Mouse (Mus musculus) myocyte (in vitro differentiated cells): ENCODE results near the gene Ino80. TPM values are rescaled to one million over a fixed set of nuclear protein-coding genes. Genes with fewer than 3 reads are reported as not detected.

Experiments
- H3K27me3 ChIP-seq: one replicate; pipeline ENCODE4 v1.6.1; 2011; ENCODE audit not compliant: control insufficient read depth, insufficient read depth, insufficient read length
- H3K36me3 ChIP-seq: one replicate; pipeline ENCODE4 v1.6.1; 2011; ENCODE audit not compliant: control insufficient read depth, insufficient read depth
- H3K4me2 ChIP-seq: one replicate; pipeline ENCODE4 v1.6.1; 2011; ENCODE audit warnings: low read depth, control low read depth
- H3K4me3 ChIP-seq: one replicate; pipeline ENCODE4 v1.5.1; 2011; ENCODE audit warnings: mild to moderate bottlenecking, control low read depth, moderate library complexity
- H3K79me2 ChIP-seq: one replicate; pipeline ENCODE4 v1.6.1; 2011; ENCODE audit not compliant: control insufficient read depth, insufficient read depth
- H3ac ChIP-seq: one replicate; pipeline ENCODE4 v1.6.1; 2011; ENCODE audit not compliant: control insufficient read depth, insufficient read length
- CEBPB ChIP-seq: IDR thresholded peaks from 2 replicates; pipeline ENCODE4 v1.6.1; 2011; ENCODE audit warnings: mild to moderate bottlenecking, moderate library complexity; ENCODE audit not compliant: poor library complexity, insufficient read depth, severe bottlenecking
- E2F4 ChIP-seq: IDR thresholded peaks from one replicate; pipeline ENCODE4 v1.6.1; 2011; ENCODE audit warnings: mild to moderate bottlenecking, control low read depth, moderate library complexity; ENCODE audit not compliant: insufficient read depth
- MAX ChIP-seq: IDR thresholded peaks from one replicate; pipeline ENCODE4 v1.6.1; 2011; ENCODE audit warnings: low read depth, mild to moderate bottlenecking, control low read depth
- MYOD1 ChIP-seq, 3 experiments: IDR thresholded peaks; one replicate each; pipeline ENCODE4 v1.6.1; 2011; ENCODE audit warnings: control low read depth in 2 of 3, low read depth in 2 of 3, mild to moderate bottlenecking in 2 of 3, moderate library complexity in 1 of 3; ENCODE audit not compliant: insufficient read length in 2 of 3, control insufficient read depth in 1 of 3
- MYOG ChIP-seq, 3 experiments: IDR thresholded peaks; one replicate each; pipeline ENCODE4 v1.6.1; 2011; ENCODE audit warnings: control low read depth in 2 of 3, low read depth in 2 of 3, mild to moderate bottlenecking in 2 of 3; ENCODE audit not compliant: insufficient read length in 2 of 3, control insufficient read depth in 1 of 3, insufficient read depth in 1 of 3
- POLR2A ChIP-seq: IDR thresholded peaks from one replicate; pipeline ENCODE4 v1.6.1; 2011; ENCODE audit warnings: low read depth, mild to moderate bottlenecking, control low read depth, moderate library complexity; ENCODE audit not compliant: insufficient read length
- POLR2AphosphoS2 ChIP-seq: IDR thresholded peaks from one replicate; pipeline ENCODE4 v1.6.1; 2011; ENCODE audit warnings: low read depth, control low read depth; ENCODE audit not compliant: insufficient read length
- REST ChIP-seq: IDR thresholded peaks from one replicate; pipeline ENCODE4 v1.6.1; 2011; ENCODE audit warnings: mild to moderate bottlenecking, control low read depth, moderate library complexity; ENCODE audit not compliant: insufficient read depth, insufficient read length
- SRF ChIP-seq: IDR thresholded peaks from one replicate; pipeline ENCODE4 v1.6.1; 2011; ENCODE audit warnings: low read depth; ENCODE audit not compliant: control insufficient read depth, insufficient read length
- TCF12 ChIP-seq: IDR thresholded peaks from one replicate; pipeline ENCODE4 v1.6.1; 2011; ENCODE audit warnings: mild to moderate bottlenecking, control low read depth; ENCODE audit not compliant: poor library complexity, insufficient read depth, severe bottlenecking
- TCF3 ChIP-seq: IDR thresholded peaks from one replicate; pipeline ENCODE4 v1.6.1; 2011; ENCODE audit warnings: low read depth, control low read depth; ENCODE audit not compliant: insufficient read length
- USF1 ChIP-seq: IDR thresholded peaks from one replicate; pipeline ENCODE4 v1.6.1; 2011; ENCODE audit warnings: low read depth, mild to moderate bottlenecking, control low read depth, moderate library complexity
- polyA plus RNA-seq: library from polyadenylated mRNA; unstranded; fragments of >200 nt; fragmentation: generic; extraction: Trizol; gene quantifications from one replicate; pipeline ENCODE4 v1.2.1, GENCODE M21; 2012; ENCODE audit warnings: missing spikeins

The Ino80 gene
- polyA plus RNA-seq, 1 experiment: 7.3 TPM

- Histone ChIP-seq H3K27me3 (no peaks in the 10 kb centered on the region), H3K4me3 (no peak overlapping the region), H3K4me2 (no peak overlapping the region), H3K79me2 (no peaks in the 10 kb centered on the region), H3ac (no peak overlapping the region), H3K36me3 (peaks cover 65% of the 10 kb centered on the region)
- TF ChIP-seq USF1 (no peak), E2F4 (no peak), MYOD1 (IDR thresholded peaks at IDR 0.05; ENCODE audit: control insufficient read depth in 1 of 3, insufficient read length in 2 of 3, low read depth in 2 of 3) (no peak), REST (no peak), POLR2A (no peak), TCF12 (no peak), SRF (no peak), MAX (no peak), MYOG (IDR thresholded peaks at IDR 0.05; ENCODE audit: control insufficient read depth in 1 of 3, insufficient read depth in 1 of 3, insufficient read length in 2 of 3, low read depth in 2 of 3) (no peak), TCF3 (no peak), POLR2AphosphoS2 (no peak), CEBPB (no peak)
These were observed 99.7 kb downstream of the Ino80 start for GRCm38 (mm10) chr2:119377826-119378225.

GRCm38 (mm10) chr2:119377286-119377685 is 100.2 kb downstream of the Ino80 start:
- no peak overlapping the region for H3K4me3 ChIP-seq
- H3K27me3 ChIP-seq: no peaks in the 10 kb centered on the region
- no peak overlapping the region for H3K4me2 ChIP-seq
- TF ChIP-seq E2F4 (no peak), USF1 (no peak), TCF12 (no peak), TCF3 (no peak), MYOD1 (IDR thresholded peaks at IDR 0.05; ENCODE audit: control insufficient read depth in 1 of 3, insufficient read length in 2 of 3, low read depth in 2 of 3) (no peak), POLR2A (no peak)
- H3K79me2 ChIP-seq: no peaks in the 10 kb centered on the region
- peaks cover 65% of the 10 kb centered on the region for H3K36me3 ChIP-seq
- H3ac ChIP-seq: no peak overlapping the region

GRCm38 (mm10) chr2:119370116-119370515 is 107.4 kb downstream of the Ino80 start:
- Histone ChIP-seq H3K4me3 (no peak overlapping the region), H3K36me3 (peaks cover 43% of the 10 kb centered on the region), H3K79me2 (no peaks in the 10 kb centered on the region), H3K27me3 (no peaks in the 10 kb centered on the region), H3ac (no peak overlapping the region), H3K4me2 (no peak overlapping the region)
- TF ChIP-seq SRF (no peak), MYOD1 (IDR thresholded peaks at IDR 0.05; ENCODE audit: control insufficient read depth in 1 of 3, insufficient read length in 2 of 3, low read depth in 2 of 3) (no peak), CEBPB (no peak), TCF12 (no peak), E2F4 (no peak), POLR2AphosphoS2 (no peak), USF1 (no peak), MAX (no peak), TCF3 (no peak), REST (no peak), POLR2A (no peak), MYOG (IDR thresholded peaks at IDR 0.05; ENCODE audit: control insufficient read depth in 1 of 3, insufficient read depth in 1 of 3, insufficient read length in 2 of 3, low read depth in 2 of 3) (no peak)

- no peaks in the 10 kb centered on the region for H3K27me3 ChIP-seq
- H3K4me3 ChIP-seq: no peak overlapping the region
- H3K4me2 ChIP-seq: no peak overlapping the region
- H3K79me2 ChIP-seq: no peaks in the 10 kb centered on the region
- peaks cover 24% of the 10 kb centered on the region for H3K36me3 ChIP-seq
- no peak for TF ChIP-seq POLR2AphosphoS2
- no peak for TF ChIP-seq TCF3
- TF ChIP-seq REST: no peak
- no peak for TF ChIP-seq SRF
- no peak for TF ChIP-seq CEBPB
- TF ChIP-seq USF1: no peak
- no peak for TF ChIP-seq MYOG (IDR thresholded peaks at IDR 0.05; ENCODE audit: control insufficient read depth in 1 of 3, insufficient read depth in 1 of 3, insufficient read length in 2 of 3, low read depth in 2 of 3)
- no peak for TF ChIP-seq MAX
- TF ChIP-seq TCF12: no peak
- TF ChIP-seq E2F4: no peak
- no peak for TF ChIP-seq POLR2A
- TF ChIP-seq MYOD1 (IDR thresholded peaks at IDR 0.05; ENCODE audit: control insufficient read depth in 1 of 3, insufficient read length in 2 of 3, low read depth in 2 of 3): no peak
- no peak overlapping the region for H3ac ChIP-seq
These were observed 110.1 kb downstream of the Ino80 start for GRCm38 (mm10) chr2:119367346-119367745.

- no peaks in the 10 kb centered on the region for H3K79me2 ChIP-seq
- peaks cover 15% of the 10 kb centered on the region for H3K36me3 ChIP-seq
- TF ChIP-seq MYOG (IDR thresholded peaks at IDR 0.05; ENCODE audit: control insufficient read depth in 1 of 3, insufficient read depth in 1 of 3, insufficient read length in 2 of 3, low read depth in 2 of 3) (peak in 1 of 3 experiments; percentile 24), REST (no peak)
These were observed 112.5 kb downstream of the Ino80 start for GRCm38 (mm10) chr2:119364969-119365368.

More at GRCm38 (mm10) chr2:119364969-119365368, 112.5 kb downstream of the Ino80 start:
- Histone ChIP-seq H3ac (no peak overlapping the region), H3K4me3 (no peak overlapping the region), H3K27me3 (no peaks in the 10 kb centered on the region), H3K4me2 (no peak overlapping the region)
